Mouse (Mus musculus): ENCODE measurements around the gene Pfkm. TPM values are rescaled to one million over a fixed set of nuclear protein-coding genes. Genes with fewer than 3 reads are reported as not detected.

The Pfkm gene
- polyA plus RNA-seq, 1 experiment from 2014 or later = 32.1 TPM

- H3K9me3 ChIP-seq (ENCODE audit: control insufficient read depth, low read length) = no peaks in the 10 kb centered on the region
- no peak overlapping the region for H3K4me2 ChIP-seq (replicated peaks; ENCODE audit: low read depth, low read length)
- WGBS = 43% methylated on average over 3 of the region's 3 CpGs
Observed at GRCm38 (mm10) chr15:98153625-98154024, 61.2 kb downstream of the Pfkm start.

GRCm38 (mm10) chr15:98154146-98154545 lies 61.8 kb downstream of the Pfkm start:
- no peak for ATAC-seq (ENCODE audit: low FRiP score)
- H3K9ac ChIP-seq (ENCODE audit: low read depth, low read length) = no peak overlapping the region
- H3K9me3 ChIP-seq (ENCODE audit: control insufficient read depth, low read length) = no peaks in the 10 kb centered on the region
- H3K27me3 ChIP-seq (ENCODE audit: control insufficient read depth, insufficient read depth, low read length) = no peaks in the 10 kb centered on the region
- no peak for DNase-seq (ENCODE audit: low spot score)
- no peak overlapping the region for H3K27ac ChIP-seq (ENCODE audit: low read depth, low read length)
- H3K4me1 ChIP-seq (replicated peaks; ENCODE audit: control insufficient read depth, insufficient read depth, low read length) = no peaks in the 10 kb centered on the region
- H3K4me3 ChIP-seq (ENCODE audit: low read depth, low read length) = no peak overlapping the region
- no peaks in the 10 kb centered on the region for H3K36me3 ChIP-seq (ENCODE audit: control insufficient read depth, insufficient read depth, low read length)
- no peak overlapping the region for H3K4me2 ChIP-seq (replicated peaks; ENCODE audit: low read depth, low read length)
- WGBS = 78% methylated on average over 4 of the region's 4 CpGs

More at GRCm38 (mm10) chr15:98153625-98154024, 61.2 kb downstream of the Pfkm start:
- DNase-seq (ENCODE audit: low spot score) (peak; percentile 54), ATAC-seq (ENCODE audit: low FRiP score) (no peak)
- Histone ChIP-seq H3K36me3 (ENCODE audit: control insufficient read depth, insufficient read depth, low read length) (no peaks in the 10 kb centered on the region), H3K27me3 (ENCODE audit: control insufficient read depth, insufficient read depth, low read length) (no peaks in the 10 kb centered on the region), H3K4me1 (replicated peaks; ENCODE audit: control insufficient read depth, insufficient read depth, low read length) (no peaks in the 10 kb centered on the region), H3K27ac (ENCODE audit: low read depth, low read length) (no peak overlapping the region), H3K4me3 (ENCODE audit: low read depth, low read length) (no peak overlapping the region), H3K9ac (ENCODE audit: low read depth, low read length) (no peak overlapping the region)

GRCm38 (mm10) chr15:98154631-98155030 lies 62.2 kb downstream of the Pfkm start:
- no peak for DNase-seq (ENCODE audit: low spot score)
- Histone ChIP-seq H3K9ac (ENCODE audit: low read depth, low read length) (no peak overlapping the region), H3K4me1 (replicated peaks; ENCODE audit: control insufficient read depth, insufficient read depth, low read length) (no peaks in the 10 kb centered on the region), H3K9me3 (ENCODE audit: control insufficient read depth, low read length) (no peaks in the 10 kb centered on the region), H3K4me2 (replicated peaks; ENCODE audit: low read depth, low read length) (no peak overlapping the region), H3K36me3 (ENCODE audit: control insufficient read depth, insufficient read depth, low read length) (no peaks in the 10 kb centered on the region), H3K27me3 (ENCODE audit: control insufficient read depth, insufficient read depth, low read length) (no peaks in the 10 kb centered on the region), H3K4me3 (ENCODE audit: low read depth, low read length) (no peak overlapping the region), H3K27ac (ENCODE audit: low read depth, low read length) (no peak overlapping the region)
- ATAC-seq (ENCODE audit: low FRiP score) = no peak
- 81% methylated on average over 3 of the region's 3 CpGs for WGBS

- no peak overlapping the region for H3K4me2 ChIP-seq (replicated peaks; ENCODE audit: low read depth, low read length)
- no peak overlapping the region for H3K9ac ChIP-seq (ENCODE audit: low read depth, low read length)
- H3K4me1 ChIP-seq (replicated peaks; ENCODE audit: control insufficient read depth, insufficient read depth, low read length) = no peaks in the 10 kb centered on the region
- no peaks in the 10 kb centered on the region for H3K27me3 ChIP-seq (ENCODE audit: control insufficient read depth, insufficient read depth, low read length)
- no peaks in the 10 kb centered on the region for H3K36me3 ChIP-seq (ENCODE audit: control insufficient read depth, insufficient read depth, low read length)
- DNase-seq (ENCODE audit: low spot score) (no peak), ATAC-seq (ENCODE audit: low FRiP score) (no peak)
- H3K27ac ChIP-seq (ENCODE audit: low read depth, low read length) = no peak overlapping the region
- WGBS = 94% methylated on average over 5 of the region's 5 CpGs
- H3K4me3 ChIP-seq (ENCODE audit: low read depth, low read length) = no peak overlapping the region
- no peaks in the 10 kb centered on the region for H3K9me3 ChIP-seq (ENCODE audit: control insufficient read depth, low read length)
Observed at GRCm38 (mm10) chr15:98155272-98155671, 62.9 kb downstream of the Pfkm start.

- no peak overlapping the region for H3K4me2 ChIP-seq (replicated peaks; ENCODE audit: low read depth, low read length)
- ATAC-seq (ENCODE audit: low FRiP score) = no peak
- no peak for DNase-seq (ENCODE audit: low spot score)
- no peak overlapping the region for H3K4me3 ChIP-seq (ENCODE audit: low read depth, low read length)
- H3K36me3 ChIP-seq (ENCODE audit: control insufficient read depth, insufficient read depth, low read length) = no peaks in the 10 kb centered on the region
- H3K27ac ChIP-seq (ENCODE audit: low read depth, low read length) = no peak overlapping the region
- no peaks in the 10 kb centered on the region for H3K27me3 ChIP-seq (ENCODE audit: control insufficient read depth, insufficient read depth, low read length)
- H3K9me3 ChIP-seq (ENCODE audit: control insufficient read depth, low read length) = no peaks in the 10 kb centered on the region
- 77% methylated on average over 4 of the region's 4 CpGs for WGBS
- no peak overlapping the region for H3K9ac ChIP-seq (ENCODE audit: low read depth, low read length)
- H3K4me1 ChIP-seq (replicated peaks; ENCODE audit: control insufficient read depth, insufficient read depth, low read length) = no peaks in the 10 kb centered on the region
Observed at GRCm38 (mm10) chr15:98155944-98156343, 63.6 kb downstream of the Pfkm start.

- no peaks in the 10 kb centered on the region for H3K27me3 ChIP-seq (ENCODE audit: control insufficient read depth, insufficient read depth, low read length)
- WGBS = 72% methylated on average over 1 of the region's 1 CpGs
- H3K9ac ChIP-seq (ENCODE audit: low read depth, low read length) = no peak overlapping the region
- no peaks in the 10 kb centered on the region for H3K9me3 ChIP-seq (ENCODE audit: control insufficient read depth, low read length)
- ATAC-seq (ENCODE audit: low FRiP score) = no peak
- H3K4me2 ChIP-seq (replicated peaks; ENCODE audit: low read depth, low read length) = no peak overlapping the region
- H3K36me3 ChIP-seq (ENCODE audit: control insufficient read depth, insufficient read depth, low read length) = no peaks in the 10 kb centered on the region
- H3K4me3 ChIP-seq (ENCODE audit: low read depth, low read length) = no peak overlapping the region
- 0 out of 2 replicates have a peak, but pooled peaks cover 2% of the 10 kb centered on the region for H3K4me1 ChIP-seq (replicated peaks; ENCODE audit: control insufficient read depth, insufficient read depth, low read length)
- no peak for DNase-seq (ENCODE audit: low spot score)
- H3K27ac ChIP-seq (ENCODE audit: low read depth, low read length) = no peak overlapping the region
Observed at GRCm38 (mm10) chr15:98157253-98157652, 64.9 kb downstream of the Pfkm start.

GRCm38 (mm10) chr15:98161026-98161805 lies 68.8 kb downstream of the Pfkm start:
- no peaks in the 10 kb centered on the region for H3K27me3 ChIP-seq (ENCODE audit: control insufficient read depth, insufficient read depth, low read length)
- H3K4me1 ChIP-seq (replicated peaks; ENCODE audit: control insufficient read depth, insufficient read depth, low read length) = 0 out of 2 replicates have a peak, but pooled peaks cover 2% of the 10 kb centered on the region
- no peak for DNase-seq (ENCODE audit: low spot score)
- H3K36me3 ChIP-seq (ENCODE audit: control insufficient read depth, insufficient read depth, low read length) = no peaks in the 10 kb centered on the region
- 64% methylated on average over 19 of the region's 19 CpGs for WGBS
- no peak overlapping the region for H3K27ac ChIP-seq (ENCODE audit: low read depth, low read length)
- no peak overlapping the region for H3K4me2 ChIP-seq (replicated peaks; ENCODE audit: low read depth, low read length)
- no peak overlapping the region for H3K4me3 ChIP-seq (ENCODE audit: low read depth, low read length)
- H3K9me3 ChIP-seq (ENCODE audit: control insufficient read depth, low read length) = no peaks in the 10 kb centered on the region
- H3K9ac ChIP-seq (ENCODE audit: low read depth, low read length) = no peak overlapping the region
- ATAC-seq (ENCODE audit: low FRiP score) = no peak

GRCm38 (mm10) chr15:98162561-98162960 lies 70.2 kb downstream of the Pfkm start:
- no peaks in the 10 kb centered on the region for H3K9me3 ChIP-seq (ENCODE audit: control insufficient read depth, low read length)
- H3K27me3 ChIP-seq (ENCODE audit: control insufficient read depth, insufficient read depth, low read length) = no peaks in the 10 kb centered on the region
- H3K4me1 ChIP-seq (replicated peaks; ENCODE audit: control insufficient read depth, insufficient read depth, low read length) = 0 out of 2 replicates have a peak, but pooled peaks cover 2% of the 10 kb centered on the region
- ATAC-seq (ENCODE audit: low FRiP score) = no peak
- no peaks in the 10 kb centered on the region for H3K36me3 ChIP-seq (ENCODE audit: control insufficient read depth, insufficient read depth, low read length)
- no peak overlapping the region for H3K9ac ChIP-seq (ENCODE audit: low read depth, low read length)
- H3K27ac ChIP-seq (ENCODE audit: low read depth, low read length) = no peak overlapping the region
- no peak for DNase-seq (ENCODE audit: low spot score)
- no peak overlapping the region for H3K4me2 ChIP-seq (replicated peaks; ENCODE audit: low read depth, low read length)
- 85% methylated on average over 4 of the region's 4 CpGs for WGBS
- no peak overlapping the region for H3K4me3 ChIP-seq (ENCODE audit: low read depth, low read length)

- Histone ChIP-seq H3K9ac (ENCODE audit: low read depth, low read length) (no peak within 1 kb of the TSS), H3K27ac (ENCODE audit: low read depth, low read length) (no peak within 1 kb of the TSS), H3K4me1 (replicated peaks; ENCODE audit: control insufficient read depth, insufficient read depth, low read length) (peaks cover 9% of the 10 kb centered on the region), H3K4me3 (ENCODE audit: low read depth, low read length) (no peak within 1 kb of the TSS), H3K9me3 (ENCODE audit: control insufficient read depth, low read length) (no peaks in the 10 kb centered on the region), H3K36me3 (ENCODE audit: control insufficient read depth, insufficient read depth, low read length) (no peaks in the 10 kb centered on the region), H3K4me2 (replicated peaks; ENCODE audit: low read depth, low read length) (peak within 1 kb of the TSS; percentile 82; the same call in 1 of the 2 replicates), H3K27me3 (ENCODE audit: control insufficient read depth, insufficient read depth, low read length) (peaks cover 24% of the 10 kb centered on the region)
- ATAC-seq (ENCODE audit: low FRiP score) = no peak
- 80% methylated on average over 5 of the region's 5 CpGs for WGBS
- DNase-seq (ENCODE audit: low spot score) = no peak
Observed at GRCm38 (mm10) chr15:98165525-98165924, 73.1 kb downstream of the Pfkm start, which contains the start of gene Asb8. Asb8 (minus strand) TSS chr15:98165625.
